Mouse (Mus musculus) kidney, adult 2 months (tissue): ENCODE results near the gene Hist2h2aa1. TPM values are rescaled to one million over a fixed set of nuclear protein-coding genes. Genes with fewer than 3 reads are reported as not detected.
"Not testable (repeated sequence)": the region's sequence is repeated elsewhere in the genome, so short reads cannot be mapped to it uniquely, and the experiment has no call there.

ENCODE experiments used
- DNase-seq: peaks from one replicate; pipeline ENCODE4 v3.0.0; 2021
- H3K27ac ChIP-seq: fragments of 200-500 bp; 2 replicates; pipeline ENCODE4 v1.5.1; 2012; ENCODE audit warnings: low read depth, low read length, control low read depth, inconsistent platforms; ENCODE audit not compliant: insufficient read depth
- H3K27me3 ChIP-seq: fragments of 200-500 bp; replicated peaks from 2 replicates; pipeline ENCODE4 v1.6.1; 2012; ENCODE audit warnings: mild to moderate bottlenecking, moderate library complexity, low read length, inconsistent platforms; ENCODE audit not compliant: control insufficient read depth, insufficient read depth
- H3K36me3 ChIP-seq: fragments of 200-500 bp; 2 replicates; pipeline ENCODE4 v1.6.1; 2012; ENCODE audit warnings: mild to moderate bottlenecking, moderate library complexity, low read length, inconsistent platforms; ENCODE audit not compliant: control insufficient read depth, insufficient read depth
- H3K4me1 ChIP-seq: fragments of 200-500 bp; 2 replicates; pipeline ENCODE4 v1.6.1; 2011; ENCODE audit warnings: low read length; ENCODE audit not compliant: control insufficient read depth, insufficient read depth
- H3K4me3 ChIP-seq: fragments of 200-500 bp; 2 replicates; pipeline ENCODE4 v1.5.1; 2011; ENCODE audit warnings: mild to moderate bottlenecking, low read depth, low read length, control low read depth; ENCODE audit not compliant: insufficient read depth
- CTCF ChIP-seq: fragments of 200-500 bp; conservative IDR thresholded peaks from 2 replicates; pipeline ENCODE4 v1.5.1; 2011; ENCODE audit warnings: low read depth, mild to moderate bottlenecking, control low read depth, low read length, moderate library complexity, mixed read lengths; ENCODE audit not compliant: insufficient read depth, insufficient read length
- POLR2A ChIP-seq: fragments of 200-500 bp; IDR thresholded peaks from one replicate; pipeline ENCODE4 v1.6.1; 2011; ENCODE audit warnings: low read depth, low read length, control low read depth
- WGBS: fragments of 180-500 bp; shearing (Covaris S2); methylation state at CpG from one replicate; pipeline ENCODE4 v1.1.7; 2018; 5-methylcytosine and 5-hydroxymethylcytosine counted together
- polyA plus RNA-seq: library from polyadenylated mRNA; depleted of rRNA; stranded (reverse); fragments of >200 nt; gene quantifications from 2 replicates; pipeline ENCODE4 v1.2.3, GENCODE M21; 2012; rRNA removed

Gene Hist2h2aa1
- polyA plus RNA-seq = 285 and 388 TPM in 2 replicates

DNA sequence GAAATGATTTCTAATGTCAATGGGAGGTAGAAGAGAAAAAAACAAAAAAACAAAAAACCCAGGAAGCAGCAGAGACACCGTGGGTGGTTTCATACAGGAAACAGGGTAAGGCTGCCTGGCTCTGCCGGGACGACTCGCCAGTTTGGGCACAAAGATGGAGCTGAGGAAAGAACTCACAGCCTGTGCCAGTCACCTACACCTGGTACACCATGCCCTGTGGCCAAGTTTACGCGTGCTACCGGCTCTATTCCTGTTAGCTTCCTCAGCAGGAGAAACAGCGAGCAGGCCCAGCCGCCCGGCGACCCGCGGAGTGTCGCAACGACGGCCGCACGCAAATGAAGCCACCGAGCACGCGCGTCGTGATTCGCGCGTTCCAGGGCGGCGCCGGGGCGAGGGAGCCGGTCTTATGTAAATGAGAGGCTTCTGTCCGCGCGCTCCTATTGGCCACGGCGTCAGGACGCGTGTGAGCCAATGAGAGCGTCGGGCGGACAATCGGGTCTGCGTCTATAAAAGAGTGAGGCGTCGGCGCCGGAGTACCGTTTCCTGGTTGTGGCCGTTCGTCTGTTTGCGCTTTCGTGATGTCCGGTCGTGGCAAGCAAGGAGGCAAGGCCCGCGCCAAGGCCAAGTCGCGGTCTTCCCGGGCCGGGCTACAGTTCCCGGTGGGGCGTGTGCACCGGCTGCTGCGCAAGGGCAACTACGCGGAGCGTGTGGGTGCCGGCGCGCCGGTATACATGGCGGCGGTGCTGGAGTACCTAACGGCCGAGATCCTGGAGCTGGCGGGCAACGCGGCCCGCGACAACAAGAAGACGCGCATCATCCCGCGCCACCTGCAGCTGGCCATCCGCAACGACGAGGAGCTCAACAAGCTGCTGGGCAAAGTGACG lies at the start of gene Hist2h2aa1:
TSS of gene Hist2h2aa1 (plus strand) at position 495 of the 884 bp plus-strand sequence.
- H3K36me3 ChIP-seq, H3K27me3 ChIP-seq: not testable (repeated sequence)
- peak within 1 kb of the TSS; percentile 73 for H3K4me3 ChIP-seq
- H3K27ac ChIP-seq = peak within 1 kb of the TSS; percentile 98
- TF ChIP-seq POLR2A = peak; percentile 60
- WGBS = under 1% methylated on average over 40 of the region's 88 CpGs
- peak; percentile 92 for DNase-seq
- peaks cover 10% of the 10 kb centered on the region; the same call in 1 of the 2 replicates for H3K4me1 ChIP-seq

DNA sequence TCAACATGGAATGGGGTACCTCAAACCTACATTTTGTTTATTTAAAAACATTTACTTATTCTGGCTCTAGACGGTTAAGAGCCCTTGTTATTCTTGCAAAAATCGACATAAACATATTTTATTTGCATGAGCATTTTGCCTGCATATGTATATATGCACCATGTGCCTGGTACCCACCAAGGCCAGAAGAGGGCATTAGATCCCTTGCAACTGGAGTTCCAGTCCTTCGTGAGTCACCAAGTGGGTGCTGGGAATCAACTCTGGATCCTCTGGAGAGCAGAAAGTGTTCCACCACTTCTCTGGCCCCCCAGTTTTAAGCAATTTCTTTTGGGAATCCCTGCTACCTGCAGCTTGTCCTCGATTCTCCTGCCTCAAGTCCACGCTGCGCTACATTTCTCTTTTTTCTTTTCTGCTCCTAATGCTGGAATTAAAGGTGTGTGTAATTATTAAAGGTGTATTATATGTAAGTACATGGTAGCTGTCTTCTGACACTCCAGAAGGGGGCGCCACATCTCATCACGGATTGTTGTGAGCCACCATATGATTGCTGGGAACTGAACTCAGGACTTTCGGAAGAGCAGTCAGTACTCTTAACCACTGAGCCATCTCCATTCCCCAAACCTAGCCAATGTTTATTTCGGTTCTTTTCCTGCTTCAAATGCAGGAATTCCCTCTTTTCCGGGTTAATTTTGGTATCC lies 49.5 kb upstream of the Hist2h2aa1 start:
- no peak for DNase-seq
- H3K36me3 ChIP-seq = no peaks in the 10 kb centered on the region
- no peak for TF ChIP-seq POLR2A
- no peak for TF ChIP-seq CTCF
- no peaks in the 10 kb centered on the region for H3K27me3 ChIP-seq
- peaks cover 7% of the 10 kb centered on the region for H3K4me1 ChIP-seq
- no peak overlapping the region for H3K4me3 ChIP-seq
- 94% methylated on average over 11 of the region's 11 CpGs for whole genome bisulfite sequencing
- H3K27ac ChIP-seq = no peak overlapping the region

DNA sequence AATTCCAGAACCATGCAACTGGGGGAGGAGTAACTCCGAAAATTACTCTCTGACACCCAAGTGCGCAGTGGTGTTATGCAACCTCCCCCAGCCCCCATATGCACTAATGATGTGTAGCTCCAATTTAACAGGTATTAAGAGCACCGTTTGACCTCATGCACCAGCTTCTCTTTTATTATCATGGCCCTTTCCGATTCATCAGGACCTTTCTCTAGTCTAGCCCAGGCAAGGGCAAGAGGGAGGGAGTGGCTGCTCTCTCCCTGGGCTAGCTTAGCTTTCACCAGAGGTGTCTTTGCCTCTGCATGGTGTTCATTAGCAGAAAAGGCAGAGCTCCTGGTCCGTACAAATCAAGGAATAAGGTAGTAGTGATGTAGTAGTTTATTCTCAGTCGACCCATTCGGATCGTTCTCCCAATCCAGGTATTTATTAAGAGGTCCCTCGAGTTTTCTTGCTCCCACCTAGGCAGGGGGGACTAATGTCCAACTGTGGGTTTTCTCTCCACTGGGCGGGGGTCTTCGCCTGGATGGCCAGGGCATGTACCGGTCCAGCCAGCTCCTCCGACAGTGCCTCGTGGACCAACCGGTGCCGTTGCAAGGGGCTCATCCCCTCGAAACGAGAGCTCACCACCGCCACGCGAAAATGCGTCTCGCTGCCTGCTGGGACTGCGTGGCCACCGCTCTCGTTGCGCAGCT lies 48.7 kb upstream of the Hist2h2aa1 start:
- Histone ChIP-seq H3K27ac (peak overlapping the region; percentile 79), H3K36me3 (no peaks in the 10 kb centered on the region), H3K4me1 (peaks cover 7% of the 10 kb centered on the region), H3K4me3 (peak overlapping the region; percentile 74), H3K27me3 (no peaks in the 10 kb centered on the region)
- 16% methylated on average over 27 of the region's 27 CpGs for WGBS
- TF ChIP-seq POLR2A = no peak
- no peak for TF ChIP-seq CTCF
- no peak for DNase-seq

DNA sequence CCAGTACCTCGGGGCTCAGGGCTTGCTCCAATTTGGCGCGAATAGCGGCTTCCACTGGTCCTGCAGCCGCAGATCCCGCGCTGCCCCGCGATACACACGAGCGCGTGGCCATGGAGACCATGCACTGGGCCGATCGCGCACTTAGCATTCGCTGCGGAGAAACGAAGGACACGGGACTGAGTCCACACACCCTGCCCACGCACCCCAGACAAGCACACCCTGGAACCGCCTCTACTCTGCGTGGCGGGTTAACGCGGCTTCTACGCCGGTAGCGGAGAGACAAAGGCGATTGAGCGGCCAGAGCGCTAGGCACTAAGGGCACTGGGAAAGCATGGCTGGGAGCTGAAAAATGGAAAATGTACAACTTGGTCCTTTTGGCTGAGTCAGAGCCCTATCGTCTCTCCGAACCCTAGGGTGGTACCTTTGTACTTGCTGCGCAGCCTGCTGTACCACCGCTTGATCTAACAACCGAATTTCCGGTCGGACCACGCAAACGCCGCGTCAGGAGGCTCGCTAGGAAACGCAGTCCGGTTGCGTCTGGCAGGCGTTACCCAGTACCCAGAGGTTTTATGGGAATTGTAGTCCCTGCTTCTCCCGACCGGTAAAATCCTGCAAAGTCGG lies 48.1 kb upstream of the Hist2h2aa1 start:
- H3K36me3 ChIP-seq = no peaks in the 10 kb centered on the region
- no peaks in the 10 kb centered on the region for H3K27me3 ChIP-seq
- peak; percentile 94 for DNase-seq
- WGBS = under 1% methylated on average over 50 of the region's 50 CpGs
- H3K27ac ChIP-seq = peak overlapping the region; percentile 79
- peaks cover 7% of the 10 kb centered on the region for H3K4me1 ChIP-seq
- H3K4me3 ChIP-seq = peak overlapping the region; percentile 74
- TF ChIP-seq POLR2A = peak; percentile 75
- TF ChIP-seq CTCF = no peak

DNA sequence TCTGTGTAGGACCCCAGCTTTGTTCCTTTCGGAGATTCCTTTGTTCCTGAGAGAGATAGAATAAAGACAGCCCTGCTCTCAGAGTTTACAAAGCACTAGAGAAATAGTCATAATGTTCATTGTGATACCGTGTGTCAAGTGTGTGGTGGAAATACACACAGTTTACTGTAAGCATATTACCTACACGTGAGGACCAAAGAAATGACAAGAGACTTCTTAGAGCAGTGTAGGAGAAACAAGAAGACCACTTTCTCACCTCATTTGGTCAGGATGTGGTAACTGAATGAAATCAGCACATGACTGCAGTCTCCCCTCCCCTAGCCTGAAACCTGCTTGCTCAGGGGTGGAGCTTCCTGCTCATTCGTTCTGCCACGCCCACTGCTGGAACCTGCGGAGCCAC lies 47.1 kb upstream of the Hist2h2aa1 start:
- DNase-seq = peak; percentile 52
- Histone ChIP-seq H3K27ac (0 out of 2 replicates have a peak overlapping the region, but pooled peaks have one; percentile 26), H3K4me3 (peak overlapping the region; percentile 31), H3K27me3 (no peaks in the 10 kb centered on the region), H3K36me3 (no peaks in the 10 kb centered on the region), H3K4me1 (peaks cover 7% of the 10 kb centered on the region)
- no peak for TF ChIP-seq POLR2A
- no peak for TF ChIP-seq CTCF
- 2% methylated on average over 6 of the region's 6 CpGs for WGBS

DNA sequence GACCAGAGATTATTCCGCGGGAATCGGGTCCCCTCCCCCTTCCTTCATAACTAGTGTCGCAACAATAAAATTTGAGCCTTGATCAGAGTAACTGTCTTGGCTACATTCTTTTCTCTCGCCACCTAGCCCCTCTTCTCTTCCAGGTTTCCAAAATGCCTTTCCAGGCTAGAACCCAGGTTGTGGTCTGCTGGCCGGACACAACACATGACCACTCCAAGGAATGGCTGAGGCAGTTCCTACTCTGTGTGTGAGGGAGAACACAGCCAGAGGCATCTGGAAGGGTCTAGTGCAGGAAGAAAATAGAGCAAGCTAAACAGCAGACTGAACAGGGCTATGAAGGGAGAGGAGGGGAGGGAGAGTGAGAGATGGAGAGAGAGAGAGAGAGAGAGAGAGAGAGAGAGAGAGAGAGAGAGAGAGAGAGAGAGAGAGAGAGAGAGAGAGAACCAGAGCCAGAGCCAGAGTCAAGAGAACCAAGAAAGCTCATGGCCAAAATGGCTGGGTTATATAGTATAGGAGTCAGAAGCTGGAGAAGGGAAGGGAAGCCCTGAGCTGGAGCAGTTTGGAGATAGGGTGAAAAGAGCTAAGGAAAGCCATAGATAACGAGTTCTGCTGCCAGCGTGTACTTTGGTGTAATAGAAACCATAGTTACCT lies 46.6 kb upstream of the Hist2h2aa1 start:
- not testable (repeated sequence) for DNase-seq, H3K36me3 ChIP-seq, H3K4me3 ChIP-seq, H3K4me1 ChIP-seq, H3K27ac ChIP-seq, H3K27me3 ChIP-seq
- WGBS = 25% methylated on average over 8 of the region's 8 CpGs
